Mouse (Mus musculus) forebrain, embryonic 14.5 days (tissue): Measurements from ENCODE around the gene Pard3b. TPM values are rescaled to one million over a fixed set of nuclear protein-coding genes. Genes with fewer than 3 reads are reported as not detected.

Experiments
- ATAC-seq: fragments of 200-750 bp; cut with Nextera tagmentation; 2 replicates; pipeline ENCODE4 v1.8.0; 2017; ENCODE audit warnings: mild to moderate bottlenecking, moderate library complexity
- DNase-seq: peaks from one replicate; pipeline ENCODE4 v3.0.0-alpha.2; 2015; ENCODE audit warnings: low spot score
- H3K27ac ChIP-seq: fragments of 300-500 bp; sonication (generic); 2 replicates; pipeline ENCODE4 v1.5.1; 2014; ENCODE audit warnings: low read depth, mild to moderate bottlenecking, control low read depth, low read length, moderate library complexity
- H3K27me3 ChIP-seq: fragments of 300-500 bp; sonication (generic); replicated peaks from 2 replicates; pipeline ENCODE4 v1.6.1; 2014; ENCODE audit warnings: low read length, control low read depth, mixed read lengths; ENCODE audit not compliant: control insufficient read depth, insufficient read depth
- H3K36me3 ChIP-seq: fragments of 300-500 bp; sonication (generic); 2 replicates; pipeline ENCODE4 v1.6.1; 2014; ENCODE audit warnings: low read length, control low read depth; ENCODE audit not compliant: control insufficient read depth, insufficient read depth
- H3K4me1 ChIP-seq: fragments of 300-500 bp; sonication (generic); 2 replicates; pipeline ENCODE4 v1.6.1; 2014; ENCODE audit warnings: antibody characterized with exemption, low read length, control low read depth; ENCODE audit not compliant: control insufficient read depth, insufficient read depth
- H3K4me2 ChIP-seq: fragments of 300-500 bp; sonication (generic); 2 replicates; pipeline ENCODE4 v1.6.1; 2014; ENCODE audit warnings: mild to moderate bottlenecking, control low read depth, low read length
- H3K4me3 ChIP-seq: fragments of 300-500 bp; sonication (generic); 2 replicates; pipeline ENCODE4 v1.5.1; 2014; ENCODE audit warnings: low read depth, low read length, control low read depth
- H3K9ac ChIP-seq: fragments of 300-500 bp; sonication (generic); 2 replicates; pipeline ENCODE4 v1.6.1; 2014; ENCODE audit warnings: mild to moderate bottlenecking, low read length, control low read depth, moderate library complexity
- H3K9me3 ChIP-seq: fragments of 300-500 bp; sonication (generic); replicated peaks from 2 replicates; pipeline ENCODE4 v1.6.1; 2016; ENCODE audit warnings: low read length, control low read depth, mixed read lengths; ENCODE audit not compliant: control insufficient read depth
- WGBS: fragments of 180-500 bp; shearing (Covaris S2); extraction: QIAGEN DNeasy Blood & Tissue Kit; methylation state at CpG from one replicate; pipeline ENCODE4 v1.1.7; 2014; 5-methylcytosine and 5-hydroxymethylcytosine counted together
- polyA plus RNA-seq: library from polyadenylated mRNA; unstranded; fragments of >200 nt; fragmentation: Nextera tagmentation; extraction: Ambion mirVana; gene quantifications from 2 replicates; pipeline ENCODE4 v1.2.1, GENCODE M21; 2014

Pard3b gene
- 4.3 and 5.9 TPM in 2 replicates for polyA plus RNA-seq

- Histone ChIP-seq H3K9ac (peak within 1 kb of the TSS; percentile 77), H3K27me3 (no peaks in the 10 kb centered on the region), H3K36me3 (no peaks in the 10 kb centered on the region), H3K9me3 (no peaks in the 10 kb centered on the region), H3K4me2 (peak within 1 kb of the TSS; percentile 98), H3K4me3 (peak within 1 kb of the TSS; percentile 74), H3K4me1 (no peaks in the 10 kb centered on the region; the same call in 1 of the 2 replicates), H3K27ac (0 out of 2 replicates have a peak within 1 kb of the TSS, but pooled peaks have one; percentile 33)
- 1% methylated on average over 57 of the region's 60 CpGs for WGBS
- ATAC-seq, result peak; percentile 92
- peak; percentile 75 for DNase-seq
Observed at GRCm38 (mm10) chr1:61638347-61639111, at the start of gene Pard3b. Gene Pard3b, plus strand, starts transcription at chr1:61638824.

GRCm38 (mm10) chr1:61616176-61616575 lies 22.4 kb upstream of the Pard3b start:
- Histone ChIP-seq H3K4me1 (no peaks in the 10 kb centered on the region), H3K27me3 (no peaks in the 10 kb centered on the region), H3K4me3 (no peak overlapping the region), H3K4me2 (no peak overlapping the region), H3K9ac (no peak overlapping the region), H3K27ac (no peak overlapping the region), H3K9me3 (no peaks in the 10 kb centered on the region), H3K36me3 (no peaks in the 10 kb centered on the region)
- ATAC-seq (no peak), DNase-seq (no peak)

- H3K9ac ChIP-seq, result no peak overlapping the region
- DNase-seq (no peak), ATAC-seq (no peak)
- H3K27me3 ChIP-seq, result no peaks in the 10 kb centered on the region
- H3K4me2 ChIP-seq, result no peak overlapping the region
- no peaks in the 10 kb centered on the region for H3K9me3 ChIP-seq
- H3K27ac ChIP-seq, result no peak overlapping the region
- H3K36me3 ChIP-seq, result no peaks in the 10 kb centered on the region
- 59% methylated on average over 1 of the region's 1 CpGs for WGBS
- H3K4me3 ChIP-seq, result no peak overlapping the region
- H3K4me1 ChIP-seq, result no peaks in the 10 kb centered on the region
Observed at GRCm38 (mm10) chr1:61620651-61621050, 18.0 kb upstream of the Pard3b start.

- H3K4me3 ChIP-seq, result no peak overlapping the region
- H3K9me3 ChIP-seq, result no peaks in the 10 kb centered on the region
- WGBS, result 91% methylated on average over 2 of the region's 2 CpGs
- no peak overlapping the region for H3K4me2 ChIP-seq
- H3K9ac ChIP-seq, result no peak overlapping the region
- DNase-seq (no peak), ATAC-seq (no peak)
- H3K36me3 ChIP-seq, result no peaks in the 10 kb centered on the region
- no peaks in the 10 kb centered on the region for H3K4me1 ChIP-seq
- H3K27me3 ChIP-seq, result no peaks in the 10 kb centered on the region
- no peak overlapping the region for H3K27ac ChIP-seq
Observed at GRCm38 (mm10) chr1:61629857-61630256, 8.8 kb upstream of the Pard3b start.

- H3K27me3 ChIP-seq, result no peaks in the 10 kb centered on the region
- ATAC-seq, result peak; percentile 71
- 3% methylated on average over 39 of the region's 40 CpGs for WGBS
- H3K4me3 ChIP-seq, result peak overlapping the region; percentile 74
- no peaks in the 10 kb centered on the region for H3K9me3 ChIP-seq
- H3K4me1 ChIP-seq, result no peaks in the 10 kb centered on the region; the same call in 1 of the 2 replicates
- H3K9ac ChIP-seq, result peak overlapping the region; percentile 77
- peak; percentile 27 for DNase-seq
- peak overlapping the region; percentile 98 for H3K4me2 ChIP-seq
- H3K27ac ChIP-seq, result 0 out of 2 replicates have a peak overlapping the region, but pooled peaks have one; percentile 33
- H3K36me3 ChIP-seq, result no peaks in the 10 kb centered on the region
Observed at GRCm38 (mm10) chr1:61639114-61640093, 780 bp downstream of the Pard3b start.

- DNase-seq, result no peak
- H3K36me3 ChIP-seq, result no peaks in the 10 kb centered on the region
- no peaks in the 10 kb centered on the region; the same call in 1 of the 2 replicates for H3K4me1 ChIP-seq
- no peaks in the 10 kb centered on the region for H3K9me3 ChIP-seq
- WGBS, result 84% methylated on average over 4 of the region's 4 CpGs
- ATAC-seq, result no peak
- H3K27ac ChIP-seq, result no peak overlapping the region
- H3K4me3 ChIP-seq, result no peak overlapping the region
- H3K9ac ChIP-seq, result no peak overlapping the region
- no peaks in the 10 kb centered on the region for H3K27me3 ChIP-seq
- H3K4me2 ChIP-seq, result no peak overlapping the region
Observed at GRCm38 (mm10) chr1:61641880-61642279, 3.3 kb downstream of the Pard3b start.

- Histone ChIP-seq H3K9ac (no peak overlapping the region), H3K4me2 (no peak overlapping the region), H3K27me3 (no peaks in the 10 kb centered on the region), H3K9me3 (no peaks in the 10 kb centered on the region), H3K36me3 (no peaks in the 10 kb centered on the region), H3K27ac (no peak overlapping the region), H3K4me1 (no peaks in the 10 kb centered on the region; the same call in 1 of the 2 replicates), H3K4me3 (no peak overlapping the region)
- 80% methylated on average over 3 of the region's 3 CpGs for WGBS
- ATAC-seq (no peak), DNase-seq (no peak)
Observed at GRCm38 (mm10) chr1:61645062-61645461, 6.4 kb downstream of the Pard3b start.

GRCm38 (mm10) chr1:61649964-61650363 lies 11.3 kb downstream of the Pard3b start:
- Histone ChIP-seq H3K27me3 (no peaks in the 10 kb centered on the region), H3K4me1 (no peaks in the 10 kb centered on the region; the same call in 1 of the 2 replicates), H3K9ac (no peak overlapping the region), H3K36me3 (no peaks in the 10 kb centered on the region), H3K27ac (no peak overlapping the region), H3K4me2 (no peak overlapping the region), H3K4me3 (no peak overlapping the region), H3K9me3 (no peaks in the 10 kb centered on the region)
- ATAC-seq (no peak), DNase-seq (no peak)
